Mouse (Mus musculus) layer of hippocampus, adult 2 months (tissue): ENCODE results near the gene Slc26a8. TPM values are rescaled to one million over a fixed set of nuclear protein-coding genes. Genes with fewer than 3 reads are reported as not detected.

Experiments
- DNase-seq, 2 experiments: peaks; one replicate each; pipeline ENCODE4 v3.0.0; 2022; ENCODE audit warnings: low spot score in 2 of 2
- H3K27ac ChIP-seq: fragments of 200-600 bp; 2 replicates; pipeline ENCODE4 v1.8.1; 2022
- H3K4me3 ChIP-seq: fragments of 200-600 bp; 2 replicates; pipeline ENCODE4 v1.8.1; 2022; ENCODE audit warnings: mild to moderate bottlenecking
- CTCF ChIP-seq: fragments of 200-600 bp; conservative IDR thresholded peaks from 2 replicates; pipeline ENCODE4 v1.8.1; 2022; ENCODE audit warnings: antibody characterized with exemption, mild to moderate bottlenecking, moderate library complexity
- total RNA-seq, 2 experiments: library from RNA; stranded (reverse); gene quantifications; 2 replicates each; pipeline ENCODE4 v1.2.3; 2021

Gene Slc26a8
- total RNA-seq, 2 experiments from 2014 or later, result 6.3 to 6.9 TPM

DNA sequence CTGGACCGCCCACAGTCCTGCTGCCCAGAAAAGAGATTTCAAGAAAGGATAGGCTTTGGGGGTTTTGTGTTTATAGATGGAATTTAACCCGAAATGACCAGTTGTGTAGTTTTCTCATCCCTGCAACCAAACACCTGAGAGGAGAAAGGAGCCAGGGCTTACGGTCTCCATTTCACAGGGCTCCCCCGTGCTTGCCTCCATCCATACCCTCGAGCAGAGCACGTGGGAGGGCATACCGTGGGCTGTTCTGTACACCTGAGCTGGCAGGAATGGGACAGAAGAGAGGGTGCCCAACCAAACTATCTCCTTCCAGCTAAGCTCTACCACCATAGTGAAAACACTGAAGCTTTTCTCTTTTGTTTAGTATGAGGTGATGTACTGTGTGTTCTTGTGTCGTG, 20.3 kb upstream of the Slc26a8 start:
- Histone ChIP-seq H3K4me3 (no peak overlapping the region), H3K27ac (peak overlapping the region; percentile 70; the same call in 1 of the 2 replicates)
- no peak for DNase-seq
- no peak for TF ChIP-seq CTCF

DNA sequence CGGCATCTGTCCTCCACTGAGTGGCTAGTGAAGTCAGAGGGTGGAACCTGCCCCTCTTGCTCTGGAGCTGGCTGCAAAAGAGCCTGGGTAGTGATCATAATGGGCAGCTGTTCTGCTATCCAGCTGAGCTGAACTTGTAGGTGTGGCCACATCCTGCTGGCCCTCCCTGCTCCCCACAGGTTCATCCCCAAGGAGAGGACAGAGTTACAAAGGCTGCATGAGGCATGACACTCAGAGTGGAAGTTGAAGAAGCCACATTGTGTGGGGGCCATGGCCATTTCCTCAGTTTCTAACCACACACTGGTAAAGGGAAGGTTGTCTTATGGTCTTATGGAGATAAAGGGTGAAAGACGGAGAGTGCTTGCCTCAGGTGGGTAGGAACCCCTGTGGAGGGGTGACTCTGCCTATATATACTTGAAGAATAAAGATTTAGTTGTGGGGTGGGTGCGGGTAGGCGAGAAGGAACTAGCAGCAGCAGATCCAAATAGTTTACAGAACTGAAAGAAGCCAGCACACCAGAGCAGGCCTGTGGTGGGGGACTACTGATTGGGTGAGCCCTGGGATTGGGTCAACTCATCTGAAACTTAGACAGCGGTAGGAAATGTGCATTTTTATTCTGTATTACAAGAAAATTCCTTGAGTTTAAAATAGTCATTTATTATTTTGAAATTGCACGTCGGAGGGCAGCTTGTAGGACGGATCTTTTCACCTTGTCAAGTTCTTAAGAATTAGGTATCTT, 19.7 kb upstream of the Slc26a8 start:
- no peak overlapping the region for H3K4me3 ChIP-seq
- no peak for DNase-seq
- no peak for TF ChIP-seq CTCF
- H3K27ac ChIP-seq, result peak overlapping the region; percentile 70

DNA sequence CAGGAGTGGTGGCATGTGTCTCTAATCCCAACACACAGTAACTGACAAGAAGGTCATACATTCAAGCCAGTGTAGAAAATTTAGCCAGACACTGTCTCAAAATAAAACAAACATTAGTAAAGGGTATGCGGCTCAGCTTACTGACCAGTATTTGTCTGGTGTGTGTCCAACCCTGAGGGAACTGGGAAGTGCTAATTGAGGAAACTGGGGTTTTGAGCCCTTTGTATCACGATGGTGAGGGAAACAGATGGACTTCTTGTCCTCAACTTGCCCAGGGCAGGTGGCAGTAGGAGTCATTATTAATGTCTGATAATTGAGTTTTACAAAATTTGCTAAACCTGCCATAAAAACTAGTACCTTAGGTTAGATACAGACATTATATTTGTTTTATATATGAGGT, 19.0 kb upstream of the Slc26a8 start:
- Histone ChIP-seq H3K4me3 (no peak overlapping the region), H3K27ac (peak overlapping the region; percentile 70)
- no peak for DNase-seq
- TF ChIP-seq CTCF, result no peak

DNA sequence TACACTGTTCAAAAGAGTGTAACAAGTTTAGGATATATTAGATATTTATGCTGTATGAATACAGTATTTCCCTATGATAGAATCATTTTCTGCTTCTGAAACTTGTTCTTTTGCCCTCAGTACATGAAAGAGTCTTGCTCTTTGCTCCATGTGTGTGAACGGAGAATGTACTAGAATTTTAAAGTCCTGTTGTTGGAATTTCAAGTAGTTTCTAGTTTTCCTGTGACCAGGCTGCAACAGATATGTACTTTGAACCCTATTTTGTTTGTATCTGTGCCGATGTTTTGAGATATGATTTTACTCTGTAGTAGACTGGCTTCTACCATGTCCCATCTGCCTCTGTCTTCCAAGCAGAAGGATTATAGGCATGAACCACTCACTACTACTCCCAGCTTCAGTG, 17.8 kb upstream of the Slc26a8 start:
- Histone ChIP-seq H3K4me3 (no peak overlapping the region), H3K27ac (peak overlapping the region; percentile 28; the same call in 1 of the 2 replicates)
- no peak for DNase-seq
- no peak for TF ChIP-seq CTCF

DNA sequence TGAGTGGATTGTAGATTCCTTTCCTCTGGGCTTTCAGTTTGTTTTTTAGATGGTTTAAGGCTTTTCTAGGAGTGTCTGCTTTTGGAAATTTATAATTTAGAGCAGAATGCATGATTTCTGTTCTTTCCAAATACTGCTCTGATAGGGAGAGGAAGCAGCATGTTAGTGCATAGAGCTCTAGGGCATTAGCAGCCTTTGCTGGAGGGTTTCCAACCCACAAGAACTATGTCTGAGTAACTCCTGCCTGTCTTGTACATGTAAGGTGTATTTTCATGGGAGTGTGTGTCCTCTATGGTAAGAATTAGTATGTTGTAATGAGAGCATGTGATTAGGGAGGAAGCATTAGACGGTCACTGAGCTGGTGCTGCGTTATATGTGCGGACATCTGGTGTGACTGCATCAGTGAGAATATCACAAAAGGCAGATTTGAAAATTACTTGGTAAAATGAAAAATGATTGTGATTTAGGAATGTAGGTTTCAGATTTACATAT, 17.1 kb upstream of the Slc26a8 start:
- no peak for DNase-seq
- no peak for TF ChIP-seq CTCF
- no peak overlapping the region for H3K4me3 ChIP-seq
- peak overlapping the region; percentile 28 for H3K27ac ChIP-seq

DNA sequence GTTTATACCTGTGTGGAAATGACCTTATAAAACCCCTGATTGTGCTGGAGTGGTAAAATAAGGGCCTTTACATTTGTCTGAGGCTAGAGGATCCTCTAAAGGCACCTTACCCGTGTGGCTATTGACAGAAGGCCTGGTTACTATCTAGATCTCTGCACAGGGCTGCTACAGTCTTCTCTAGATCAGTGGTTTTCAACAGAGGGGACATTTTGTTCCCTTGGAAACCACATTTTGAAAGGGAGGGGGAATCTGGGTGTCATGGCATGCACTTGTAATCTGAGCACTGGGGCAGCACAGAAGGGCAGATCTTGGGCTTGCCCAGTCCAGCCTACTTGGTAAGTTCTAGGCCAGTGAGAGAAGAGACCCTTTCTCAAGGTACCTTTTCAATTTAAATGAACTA, 16.7 kb upstream of the Slc26a8 start:
- no peak for TF ChIP-seq CTCF
- no peak overlapping the region for H3K4me3 ChIP-seq
- DNase-seq, result no peak
- H3K27ac ChIP-seq, result peak overlapping the region; percentile 28; the same call in 1 of the 2 replicates

DNA sequence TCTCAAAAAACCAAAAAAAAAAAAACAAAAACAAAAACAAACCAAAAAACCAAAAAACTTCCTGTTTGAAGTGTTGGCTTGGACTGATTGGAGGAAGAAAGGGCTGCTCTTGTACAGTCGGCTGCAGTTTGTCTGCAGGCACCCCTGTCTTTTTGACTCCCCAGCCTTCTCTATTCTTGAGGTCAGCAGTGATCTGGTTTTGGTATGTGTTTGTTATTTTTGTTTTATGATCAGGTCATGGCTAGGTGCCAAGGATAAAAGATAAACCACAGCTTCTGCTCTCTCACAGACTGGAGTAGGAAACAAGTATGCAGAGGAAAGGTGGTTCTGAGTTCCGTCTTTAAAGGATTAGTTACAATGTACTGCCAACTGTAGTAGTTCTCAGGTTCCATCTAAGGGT, 12.6 kb upstream of the Slc26a8 start:
- Histone ChIP-seq H3K4me3 (no peak overlapping the region), H3K27ac (no peak overlapping the region)
- DNase-seq, result no peak
- no peak for TF ChIP-seq CTCF

DNA sequence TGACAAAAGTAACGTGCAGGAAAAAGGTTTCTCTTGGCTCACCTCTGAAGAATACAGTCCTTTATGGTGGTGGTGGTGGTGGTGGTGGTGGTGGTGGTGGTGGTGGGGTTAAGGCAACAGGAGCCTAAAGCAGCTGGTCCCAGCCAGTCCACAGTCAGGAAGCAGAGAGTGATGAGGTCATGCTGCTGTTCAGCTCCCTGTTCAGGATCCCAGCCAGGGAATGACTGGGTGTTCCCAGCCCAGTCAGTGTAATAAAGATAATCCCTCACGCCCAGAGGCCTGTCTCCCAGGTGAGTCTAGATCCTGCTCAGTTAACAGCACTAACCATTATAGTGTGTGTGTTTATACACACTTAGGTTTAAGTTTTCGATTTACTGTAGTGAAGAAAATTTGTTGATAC, 11.7 kb upstream of the Slc26a8 start:
- DNase-seq, result no peak
- no peak overlapping the region for H3K27ac ChIP-seq
- no peak overlapping the region for H3K4me3 ChIP-seq
- TF ChIP-seq CTCF, result no peak

DNA sequence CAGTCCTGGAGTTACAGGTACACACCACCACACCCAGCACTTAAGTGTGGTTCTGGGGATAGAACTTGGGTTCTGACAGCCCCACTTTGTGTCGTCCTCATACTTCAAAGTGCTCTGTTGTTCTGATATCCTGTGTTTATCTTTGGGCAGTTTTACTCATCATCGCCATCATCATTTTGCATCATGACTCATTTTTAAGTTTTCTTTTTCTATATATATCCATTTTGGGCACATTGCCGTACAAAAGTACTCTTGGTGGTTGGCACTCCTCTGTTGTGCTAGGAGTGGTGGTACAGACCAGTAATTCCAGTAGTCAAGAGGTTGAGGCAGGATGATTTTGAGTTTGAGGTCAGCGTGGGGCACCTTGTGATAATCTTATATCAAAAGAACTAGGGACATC, 11.1 kb upstream of the Slc26a8 start:
- no peak for DNase-seq
- no peak overlapping the region for H3K4me3 ChIP-seq
- no peak for TF ChIP-seq CTCF
- H3K27ac ChIP-seq, result no peak overlapping the region

DNA sequence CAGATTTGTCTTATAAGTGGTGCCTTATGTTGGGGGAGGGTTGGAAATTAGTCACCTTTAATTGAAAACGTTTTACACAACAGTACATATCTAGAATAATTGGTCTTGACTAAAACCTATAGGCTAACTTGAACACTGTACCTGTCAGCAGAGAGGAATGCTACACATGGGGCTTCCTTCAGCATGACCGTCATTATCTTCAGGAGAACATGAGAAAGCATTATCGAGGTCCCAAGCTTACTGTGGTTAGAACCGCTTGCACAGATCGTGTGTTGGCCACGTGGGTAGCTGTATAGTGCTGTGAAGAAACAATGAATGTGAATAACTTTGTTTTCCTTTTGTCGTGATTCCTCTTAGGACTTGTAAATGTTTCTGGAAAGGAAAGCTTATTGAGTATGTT, 9.8 kb upstream of the Slc26a8 start:
- H3K4me3 ChIP-seq, result no peak overlapping the region
- TF ChIP-seq CTCF, result no peak
- no peak overlapping the region for H3K27ac ChIP-seq
- no peak for DNase-seq

DNA sequence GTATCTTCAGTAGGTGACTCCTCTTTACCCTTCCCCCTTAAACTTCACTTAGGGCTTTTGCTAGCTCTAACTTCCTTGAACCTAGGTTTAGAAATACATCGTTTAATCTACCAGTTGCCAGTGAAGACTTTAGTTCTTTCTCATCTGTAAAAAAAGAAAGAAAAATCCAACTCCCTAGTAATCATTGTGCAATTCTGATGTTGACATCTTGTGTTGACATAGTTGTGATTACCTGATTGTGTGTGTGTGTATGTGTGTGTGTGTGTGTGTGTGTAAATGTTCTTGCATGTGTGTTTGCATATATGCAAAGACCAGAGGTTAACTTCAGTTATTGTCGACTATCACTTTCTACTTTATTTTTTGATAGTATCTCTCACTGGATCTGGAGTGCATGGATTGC, 8.6 kb upstream of the Slc26a8 start:
- DNase-seq, result no peak
- H3K27ac ChIP-seq, result peak overlapping the region; percentile 84
- TF ChIP-seq CTCF, result no peak
- H3K4me3 ChIP-seq, result no peak overlapping the region

DNA sequence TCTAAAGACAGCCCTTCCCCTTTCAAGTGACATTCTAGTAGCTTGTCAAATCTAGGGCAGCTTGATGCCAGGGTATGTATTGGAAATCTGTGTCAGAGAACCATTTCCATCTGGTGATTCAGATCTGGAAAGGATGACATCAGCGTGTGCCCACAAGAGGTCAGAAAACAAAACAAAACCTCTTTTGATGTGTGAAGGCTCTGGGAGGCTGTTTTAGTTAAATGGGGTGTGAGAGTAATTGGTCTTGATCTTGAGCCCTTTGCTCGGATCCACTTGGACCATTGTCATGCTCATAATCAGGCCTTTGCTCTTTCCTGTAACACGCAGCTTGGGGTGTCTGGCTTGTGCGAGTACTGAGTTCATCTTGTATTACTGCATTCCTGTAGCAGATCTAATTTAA, 8.2 kb upstream of the Slc26a8 start:
- Histone ChIP-seq H3K4me3 (no peak overlapping the region; the same call in 1 of the 2 replicates), H3K27ac (peak overlapping the region; percentile 84)
- no peak for DNase-seq
- no peak for TF ChIP-seq CTCF

DNA sequence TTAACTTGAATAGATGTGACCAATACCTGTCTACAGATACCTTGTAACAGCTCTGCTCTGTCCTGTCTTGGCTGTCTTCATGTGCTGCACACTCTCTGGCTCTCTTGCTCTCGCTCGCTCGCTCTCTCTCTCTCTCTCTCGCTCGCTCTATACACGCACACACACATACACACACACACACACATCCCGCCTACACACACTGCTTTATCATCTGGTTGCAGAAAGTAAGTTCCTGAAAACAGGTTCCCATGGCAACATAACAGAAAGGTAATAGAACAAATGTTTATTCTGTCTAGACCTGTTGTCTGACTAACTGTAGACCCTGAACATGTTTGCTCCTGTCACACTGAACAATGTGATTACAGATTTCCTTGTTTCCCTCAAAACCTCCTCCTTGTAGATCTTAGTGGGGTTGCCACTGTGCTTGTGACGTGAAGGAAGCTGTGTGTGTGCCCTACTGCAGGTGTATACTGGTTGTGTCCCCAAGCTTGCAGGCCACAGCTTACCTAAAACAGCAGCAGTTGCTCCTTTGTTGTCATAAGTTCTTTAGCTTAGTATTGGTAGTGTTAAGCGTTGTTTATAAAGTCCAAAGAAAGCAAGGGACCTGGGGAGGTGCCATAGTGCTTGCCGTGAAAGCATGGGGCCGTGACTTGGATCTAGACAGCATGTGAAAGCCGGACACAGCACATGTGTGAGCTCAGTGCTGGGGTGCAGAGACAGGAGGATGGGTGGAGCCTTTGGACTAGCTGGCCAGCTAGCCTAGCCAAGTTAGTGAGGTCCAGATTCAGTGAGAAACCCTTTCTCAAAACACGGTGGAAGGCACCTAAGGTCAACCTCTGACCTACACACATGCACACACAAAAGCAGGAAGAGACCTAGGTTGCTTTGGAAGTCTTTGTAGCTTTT, 7.5 kb upstream of the Slc26a8 start:
- Histone ChIP-seq H3K27ac (peak overlapping the region; percentile 84), H3K4me3 (peak overlapping the region; percentile 14; the same call in 1 of the 2 replicates)
- peak in 1 of 2 experiments; percentile 52 for DNase-seq
- no peak for TF ChIP-seq CTCF

DNA sequence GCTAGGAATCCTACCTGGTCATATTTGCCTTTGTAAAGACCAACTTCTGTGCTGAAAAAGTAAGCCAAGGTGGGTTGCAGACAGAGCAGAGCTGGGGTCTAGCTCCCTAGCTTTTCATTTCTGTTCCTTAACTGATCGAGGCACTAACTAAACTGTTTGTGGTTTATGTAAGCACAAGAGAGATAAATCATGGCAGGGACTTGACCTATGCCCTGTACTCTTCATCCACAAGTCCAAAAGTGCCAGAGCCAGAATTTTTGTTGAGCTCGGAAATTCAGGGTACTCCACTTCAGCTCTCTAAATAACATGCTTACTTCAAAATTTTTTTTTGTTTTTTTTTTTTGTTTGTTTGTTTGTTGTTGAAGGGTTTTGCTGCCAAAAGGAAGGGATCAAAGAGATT, 6.6 kb upstream of the Slc26a8 start:
- DNase-seq, result no peak
- H3K4me3 ChIP-seq, result peak overlapping the region; percentile 14; the same call in 1 of the 2 replicates
- TF ChIP-seq CTCF, result no peak
- H3K27ac ChIP-seq, result peak overlapping the region; percentile 84
